Mouse (Mus musculus) MEL (cell line): ENCODE data around the gene Ing3. TPM values are rescaled to one million over a fixed set of nuclear protein-coding genes. Genes with fewer than 3 reads are reported as not detected.

Experiments
- DNase-seq: peaks from one replicate; pipeline ENCODE4 v3.0.0; 2011; ENCODE audit warnings: low read depth, low spot score
- H3K27ac ChIP-seq: 2 replicates; pipeline ENCODE4 v1.5.1; 2012; ENCODE audit warnings: low read depth, mild to moderate bottlenecking, control low read depth, low read length, moderate library complexity; ENCODE audit not compliant: control insufficient read depth
- H3K27me3 ChIP-seq, 2 experiments: fragments of 150-350 bp in 1 of 2; sonication (generic) in 1 of 2; 2 replicates each; pipeline ENCODE4 v1.6.1; 2012; ENCODE audit warnings: low read length in 2 of 2, mild to moderate bottlenecking in 2 of 2, improper control_type of control experiment in 1 of 2, moderate library complexity in 1 of 2; ENCODE audit not compliant: insufficient read depth in 2 of 2, control insufficient read depth in 1 of 2
- H3K36me3 ChIP-seq, 2 experiments: 2 replicates each; pipeline ENCODE4 v1.6.1; 2012 to 2014; ENCODE audit warnings: low read length in 2 of 2, improper control_type of control experiment in 1 of 2, inconsistent platforms in 1 of 2, mild to moderate bottlenecking in 1 of 2; ENCODE audit not compliant: insufficient read depth in 2 of 2, control insufficient read depth in 1 of 2
- H3K4me1 ChIP-seq, 2 experiments: fragments of 150-350 bp in 1 of 2; sonication (generic) in 1 of 2; 2 replicates each; pipeline ENCODE4 v1.6.1; 2012; ENCODE audit warnings: low read length in 2 of 2, improper control_type of control experiment in 1 of 2, mild to moderate bottlenecking in 1 of 2; ENCODE audit not compliant: insufficient read depth in 2 of 2, control insufficient read depth in 1 of 2
- H3K4me3 ChIP-seq, 2 experiments: fragments of 150-350 bp in 1 of 2; sonication (generic) in 1 of 2; 2 replicates each; pipeline ENCODE4 v1.5.1; 2012; ENCODE audit warnings: low read depth in 2 of 2, low read length in 2 of 2, mild to moderate bottlenecking in 2 of 2, moderate library complexity in 2 of 2, control low read depth in 1 of 2, improper control_type of control experiment in 1 of 2; ENCODE audit not compliant: control insufficient read depth in 1 of 2, insufficient read depth in 1 of 2
- H3K79me2 ChIP-seq: 2 replicates; pipeline ENCODE4 v1.6.1; 2012; ENCODE audit warnings: mild to moderate bottlenecking, low read length, moderate library complexity; ENCODE audit not compliant: control insufficient read depth, poor library complexity, insufficient read depth
- H3K9ac ChIP-seq: 2 replicates; pipeline ENCODE4 v1.6.1; 2012; ENCODE audit warnings: low read depth, mild to moderate bottlenecking, control low read depth, low read length, moderate library complexity; ENCODE audit not compliant: control insufficient read depth, poor library complexity, severe bottlenecking
- H3K9me3 ChIP-seq: fragments of 150-350 bp; sonication (generic); replicated peaks from 2 replicates; pipeline ENCODE4 v1.6.1; 2012; ENCODE audit warnings: mild to moderate bottlenecking, low read length, improper control_type of control experiment, moderate library complexity; ENCODE audit not compliant: insufficient read depth
- CHD2 ChIP-seq: IDR thresholded peaks from 2 replicates; pipeline ENCODE4 v1.6.1; 2011; ENCODE audit warnings: low read length, improper control_type of control experiment
- E2F4 ChIP-seq: IDR thresholded peaks from 2 replicates; pipeline ENCODE4 v1.6.1; 2011; ENCODE audit warnings: low read depth, low read length, improper control_type of control experiment, borderline replicate concordance
- GATA1 ChIP-seq: IDR thresholded peaks from 2 replicates; pipeline ENCODE4 v1.6.1; 2011; ENCODE audit warnings: low read depth, low read length, improper control_type of control experiment
- MAZ ChIP-seq: IDR thresholded peaks from 2 replicates; pipeline ENCODE4 v1.6.1; 2012; ENCODE audit warnings: low read depth, mild to moderate bottlenecking, inconsistent platforms, low read length, improper control_type of control experiment
- MEF2A ChIP-seq: IDR thresholded peaks from 2 replicates; pipeline ENCODE4 v1.6.1; 2014; ENCODE audit warnings: low read depth, mild to moderate bottlenecking, inconsistent platforms, low read length, improper control_type of control experiment; ENCODE audit not compliant: poor library complexity, insufficient replicate concordance, severe bottlenecking; ENCODE audit errors: extremely low read depth
- POLR2AphosphoS5 ChIP-seq: IDR thresholded peaks from 2 replicates; pipeline ENCODE4 v1.6.1; 2012; ENCODE audit warnings: low read depth, borderline replicate concordance, mild to moderate bottlenecking, inconsistent platforms, low read length, moderate library complexity, mixed read lengths
- RAD21 ChIP-seq: IDR thresholded peaks from 2 replicates; pipeline ENCODE4 v1.6.1; 2011; ENCODE audit warnings: mild to moderate bottlenecking, low read depth, low read length, improper control_type of control experiment
- SIN3A ChIP-seq: IDR thresholded peaks from 2 replicates; pipeline ENCODE4 v1.6.1; 2012; ENCODE audit warnings: low read length, improper control_type of control experiment, inconsistent platforms
- TBP ChIP-seq: IDR thresholded peaks from 2 replicates; pipeline ENCODE4 v1.8.0; 2011; ENCODE audit warnings: low read depth, low read length, improper control_type of control experiment
- USF1 ChIP-seq: IDR thresholded peaks from 2 replicates; pipeline ENCODE4 v1.6.1; 2014; ENCODE audit warnings: low read depth, mild to moderate bottlenecking, inconsistent platforms, low read length, improper control_type of control experiment, moderate library complexity
- USF2 ChIP-seq, 2 experiments: IDR thresholded peaks; 2 replicates each; pipeline ENCODE4 v1.6.1; 2011 to 2012; ENCODE audit warnings: improper control_type of control experiment in 2 of 2, low read length in 2 of 2, borderline replicate concordance in 1 of 2, inconsistent platforms in 1 of 2, low read depth in 1 of 2, mild to moderate bottlenecking in 1 of 2; ENCODE audit not compliant: insufficient read depth in 1 of 2
- ZMIZ1 ChIP-seq: IDR thresholded peaks from 2 replicates; pipeline ENCODE4 v1.6.1; 2012; ENCODE audit warnings: low read depth, mild to moderate bottlenecking, inconsistent platforms, low read length, improper control_type of control experiment, moderate library complexity
- polyA plus RNA-seq, 2 experiments: library from polyadenylated mRNA; stranded (reverse) in 1 of 2; unstranded in 1 of 2; fragments of >175 nt in 1 of 2; fragments of >200 nt in 1 of 2; gene quantifications; 2 replicates each; pipeline versions ENCODE4 v1.2.1 to v1.2.4; 2012; ENCODE audit warnings: low replicate concordance in 2 of 2, low read depth in 1 of 2; ENCODE audit not compliant: insufficient read length in 2 of 2, insufficient read depth in 1 of 2, missing spikeins in 1 of 2
- total RNA-seq: library from RNA; depleted of rRNA; stranded (reverse); fragments of 300-350 nt; gene quantifications from 2 replicates; pipeline ENCODE4 v1.2.3, GENCODE M21; 2012

Ing3 gene
- total and polyA plus RNA-seq, 3 experiments = 13.4 to 16.5 TPM; not detected in 1

- H3K4me3 ChIP-seq = no peak overlapping the region
- no peak overlapping the region for H3K27ac ChIP-seq
- no peaks in the 10 kb centered on the region; a peak in 2 of 4 replicates for H3K36me3 ChIP-seq
- no peaks in the 10 kb centered on the region for H3K9me3 ChIP-seq
- H3K79me2 ChIP-seq = no peaks in the 10 kb centered on the region
- no peaks in the 10 kb centered on the region for H3K27me3 ChIP-seq
- H3K4me1 ChIP-seq = no peaks in the 10 kb centered on the region
- no peak for DNase-seq
- no peak overlapping the region for H3K9ac ChIP-seq
- TF ChIP-seq USF2 (IDR thresholded peaks at IDR 0.05; ENCODE audit: borderline replicate concordance in 1 of 2, insufficient read depth in 1 of 2, low read depth in 1 of 2, low read length in 2 of 2) = no peak
Observed at GRCm38 (mm10) chr6:21958922-21959321, 9.6 kb downstream of the Ing3 start.

GRCm38 (mm10) chr6:21959909-21960308 lies 10.5 kb downstream of the Ing3 start:
- Histone ChIP-seq H3K27ac (no peak overlapping the region), H3K27me3 (no peaks in the 10 kb centered on the region), H3K4me3 (no peak overlapping the region), H3K9me3 (no peaks in the 10 kb centered on the region), H3K79me2 (no peaks in the 10 kb centered on the region), H3K36me3 (no peaks in the 10 kb centered on the region; a peak in 2 of 4 replicates), H3K4me1 (no peaks in the 10 kb centered on the region), H3K9ac (no peak overlapping the region)
- no peak for TF ChIP-seq ZMIZ1
- DNase-seq = no peak

GRCm38 (mm10) chr6:21977532-21977931 lies 28.2 kb downstream of the Ing3 start:
- H3K9ac ChIP-seq = no peak overlapping the region
- no peak for DNase-seq
- no peaks in the 10 kb centered on the region for H3K4me1 ChIP-seq
- no peaks in the 10 kb centered on the region for H3K27me3 ChIP-seq
- H3K36me3 ChIP-seq = peaks cover 0 to 4% of the 10 kb centered on the region in 2 experiments; a peak in 2 of 4 replicates
- no peaks in the 10 kb centered on the region for H3K79me2 ChIP-seq
- TF ChIP-seq CHD2 (no peak), GATA1 (no peak), POLR2AphosphoS5 (no peak)
- H3K4me3 ChIP-seq = no peak overlapping the region
- H3K27ac ChIP-seq = no peak overlapping the region
- H3K9me3 ChIP-seq = no peaks in the 10 kb centered on the region

GRCm38 (mm10) chr6:21981114-21981513 lies 31.7 kb downstream of the Ing3 start:
- Histone ChIP-seq H3K27me3 (no peaks in the 10 kb centered on the region), H3K36me3 (no peaks in the 10 kb centered on the region), H3K4me1 (no peaks in the 10 kb centered on the region), H3K9me3 (no peaks in the 10 kb centered on the region), H3K79me2 (no peaks in the 10 kb centered on the region), H3K27ac (no peak overlapping the region), H3K9ac (no peak overlapping the region), H3K4me3 (no peak overlapping the region)
- TF ChIP-seq GATA1 (no peak), E2F4 (no peak), MAZ (no peak), TBP (no peak), SIN3A (no peak), MEF2A (no peak), RAD21 (no peak), USF1 (no peak)
- no peak for DNase-seq
